Comparison of ENCODE assay signal across 39 mouse cellular contexts in genomic region chr17:19031962-19032361, GRCm38 (mm10). TPM values are rescaled to one million over a fixed set of nuclear protein-coding genes. Genes with fewer than 3 reads are reported as not detected.
"Had no signal": no experiment of that assay in that cellular context is flagged by ENCODE, and none has a peak within 500 bp of the region (broad histone marks: within the 10 kb centered on the region; RNA-seq: fewer than 3 reads in every experiment).

No protein-coding gene starts in this region.

- H3K4me2 ChIP-seq: embryonic facial prominence, embryonic 12.5 days; embryonic facial prominence, embryonic 13.5 days; embryonic facial prominence, embryonic 15.5 days; forebrain, embryonic 12.5 days; forebrain, embryonic 13.5 days; forebrain, embryonic 15.5 days had no signal

- H3K4me3 ChIP-seq: embryonic facial prominence, embryonic 10.5 days; embryonic facial prominence, embryonic 12.5 days; embryonic facial prominence, embryonic 13.5 days; embryonic facial prominence, embryonic 15.5 days; erythroblast, embryonic 14.5 days; forebrain, embryonic 10.5 days; forebrain, embryonic 12.5 days; forebrain, embryonic 13.5 days; forebrain, embryonic 15.5 days; gastrocnemius, adult 2 months; heart, embryonic 10.5 days had no signal

- H3K27ac ChIP-seq: embryonic facial prominence, embryonic 10.5 days; embryonic facial prominence, embryonic 12.5 days; embryonic facial prominence, embryonic 13.5 days; embryonic facial prominence, embryonic 15.5 days; forebrain, embryonic 10.5 days; forebrain, embryonic 12.5 days; forebrain, embryonic 13.5 days; forebrain, embryonic 15.5 days; gastrocnemius, adult 2 months; heart, embryonic 10.5 days had no signal

- ATAC-seq: forebrain, embryonic 13.5 days; forebrain, embryonic 14.5 days; forebrain, embryonic 15.5 days; forebrain, embryonic 16.5 days; forebrain, postnatal 0 days had no signal

- H3K27me3 ChIP-seq: embryonic facial prominence, embryonic 12.5 days; embryonic facial prominence, embryonic 13.5 days; embryonic facial prominence, embryonic 15.5 days; forebrain, embryonic 12.5 days; forebrain, embryonic 13.5 days; forebrain, embryonic 15.5 days had no signal

- H3K36me3 ChIP-seq: embryonic facial prominence, embryonic 10.5 days; embryonic facial prominence, embryonic 12.5 days; embryonic facial prominence, embryonic 13.5 days; embryonic facial prominence, embryonic 15.5 days; forebrain, embryonic 10.5 days; forebrain, embryonic 12.5 days; forebrain, embryonic 15.5 days; heart, embryonic 10.5 days had no signal

- H3K9ac ChIP-seq: embryonic facial prominence, embryonic 12.5 days; embryonic facial prominence, embryonic 13.5 days; embryonic facial prominence, embryonic 15.5 days; forebrain, embryonic 12.5 days; forebrain, embryonic 13.5 days; forebrain, embryonic 15.5 days; forebrain, postnatal 0 days had no signal

- DNase-seq: cerebellum, adult 8-10 months; cerebellum, adult 9-10 months; cerebellum, adult 9-11 months; cerebellum, postnatal 10 days; cerebellum, postnatal 14 days; cerebellum, postnatal 25 days; cerebellum, postnatal 36 days; embryo, embryonic 11 days; forebrain, postnatal 0 days; gastrocnemius, adult 2 months; gastrocnemius, postnatal 10 days; gastrocnemius, postnatal 14 days; gastrocnemius, postnatal 25 days; gastrocnemius, postnatal 36 days; heart, adult 11 months; heart, adult 18-20 months had no signal

- H3K4me1 ChIP-seq: embryonic facial prominence, embryonic 10.5 days; embryonic facial prominence, embryonic 12.5 days; embryonic facial prominence, embryonic 13.5 days; embryonic facial prominence, embryonic 15.5 days; forebrain, embryonic 10.5 days; forebrain, embryonic 12.5 days; forebrain, embryonic 13.5 days; forebrain, embryonic 15.5 days; heart, embryonic 10.5 days had no signal

RNA-seq across cellular contexts. Expression of gene Vmn2r98, which starts 21.3 kb away (rescaled TPM):
- total RNA-seq: common myeloid progenitor, adult 5-6 weeks; forebrain, postnatal 0 days; gastrocnemius, adult 18-20 months; gastrocnemius, adult 2 months; gastrocnemius, adult 8-10 months; gastrocnemius, postnatal 10 days; gastrocnemius, postnatal 14 days; gastrocnemius, postnatal 25 days; gastrocnemius, postnatal 36 days; gastrocnemius, postnatal 4 days; granulocyte monocyte progenitor cell, adult 5-6 weeks; heart, adult 18-20 months; heart, adult 8-10 months had no signal
- polyA plus RNA-seq: cortical plate, adult 2 months; embryonic facial prominence, embryonic 10.5 days; embryonic facial prominence, embryonic 11.5 days; embryonic facial prominence, embryonic 12.5 days; embryonic facial prominence, embryonic 13.5 days; embryonic facial prominence, embryonic 14.5 days; embryonic facial prominence, embryonic 15.5 days; erythroblast, embryonic 14.5 days; forebrain, embryonic 10.5 days; forebrain, embryonic 12.5 days; forebrain, embryonic 13.5 days; forebrain, embryonic 14.5 days; forebrain, embryonic 15.5 days; forebrain, embryonic 16.5 days; forebrain, postnatal 0 days; frontal cortex, adult 2 months; gonadal fat pad, adult 2 months; heart, embryonic 10.5 days had no signal
